Mouse (Mus musculus): ENCODE results near the gene Cit. TPM values are rescaled to one million over a fixed set of nuclear protein-coding genes. Genes with fewer than 3 reads are reported as not detected.

Gene Cit
- polyA plus RNA-seq, 1 experiment from 2014 or later = 29.3 TPM

DNA sequence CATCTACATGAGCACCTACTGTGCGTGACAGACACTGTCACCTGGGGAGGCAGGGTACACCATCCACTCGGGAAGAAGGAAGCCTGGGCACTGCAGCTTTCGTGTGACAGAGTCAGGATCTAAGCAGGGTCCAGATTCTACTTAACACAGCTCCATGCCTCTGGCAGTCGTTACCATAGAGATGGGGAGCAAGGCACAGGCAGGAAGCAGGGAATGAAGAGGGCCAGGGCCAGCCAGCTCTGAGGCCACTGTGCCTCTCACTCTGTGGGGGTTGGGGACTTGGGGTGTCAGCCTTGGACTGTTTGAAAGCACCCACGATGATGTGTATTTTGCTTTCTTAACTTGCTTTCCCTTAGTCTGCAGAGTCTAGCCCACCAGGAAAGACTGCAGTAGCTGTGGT lies 133.2 kb downstream of the Cit start:
- Histone ChIP-seq H3K4me1 (0 out of 2 replicates have a peak, but pooled peaks cover 4% of the 10 kb centered on the region), H3K9me3 (no peaks in the 10 kb centered on the region), H3K36me3 (peaks cover 16% of the 10 kb centered on the region; the same call in 1 of the 2 replicates), H3K9ac (no peak overlapping the region), H3K27ac (peak overlapping the region; percentile 67), H3K4me2 (no peak overlapping the region), H3K27me3 (replicated peaks) (no peaks in the 10 kb centered on the region), H3K4me3 (replicated peaks) (no peak overlapping the region)
- WGBS = 68% methylated on average over 5 of the region's 5 CpGs
- ATAC-seq (ENCODE audit: insufficient read depth, low FRiP score, low read depth) = no peak

- no peaks in the 10 kb centered on the region for H3K27me3 ChIP-seq (replicated peaks)
- peaks cover 10% of the 10 kb centered on the region; the same call in 1 of the 2 replicates for H3K36me3 ChIP-seq
- no peak overlapping the region; the same call in 1 of the 2 replicates for H3K27ac ChIP-seq
- H3K9me3 ChIP-seq = no peaks in the 10 kb centered on the region
- WGBS = 64% methylated on average over 16 of the region's 16 CpGs
- H3K4me3 ChIP-seq (replicated peaks) = no peak overlapping the region
- ATAC-seq (ENCODE audit: insufficient read depth, low FRiP score, low read depth) = no peak
- no peak overlapping the region for H3K4me2 ChIP-seq
- H3K4me1 ChIP-seq = 0 out of 2 replicates have a peak, but pooled peaks cover 4% of the 10 kb centered on the region
- no peak overlapping the region for H3K9ac ChIP-seq
These were observed 134.1 kb downstream of the Cit start for GRCm38 (mm10) chr5:115979134-115979696.

DNA sequence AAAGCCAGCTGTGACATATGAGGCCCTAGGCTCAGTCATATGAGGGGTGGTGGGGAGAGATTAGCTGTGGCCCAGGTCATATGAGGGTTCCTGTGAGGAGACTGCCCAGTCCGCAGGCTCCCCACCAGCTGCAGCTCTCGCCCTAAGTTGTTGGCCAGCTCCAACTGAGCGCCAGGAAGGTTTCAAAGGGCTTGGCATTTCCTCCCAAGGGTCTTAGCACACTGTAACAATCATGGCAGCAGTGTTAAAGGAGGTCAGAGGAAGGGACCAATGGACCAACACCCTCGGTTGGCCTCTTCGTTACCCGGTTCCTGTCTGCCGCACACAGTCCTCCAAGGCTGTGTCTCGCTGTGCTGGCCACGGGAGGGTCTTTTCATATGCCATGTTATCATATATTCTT lies 135.5 kb downstream of the Cit start:
- H3K4me3 ChIP-seq (replicated peaks) = no peak overlapping the region
- H3K4me1 ChIP-seq = 0 out of 2 replicates have a peak, but pooled peaks cover 4% of the 10 kb centered on the region
- peaks cover 7% of the 10 kb centered on the region; the same call in 1 of the 2 replicates for H3K36me3 ChIP-seq
- H3K9ac ChIP-seq = no peak overlapping the region
- no peak overlapping the region for H3K27ac ChIP-seq
- ATAC-seq (ENCODE audit: insufficient read depth, low FRiP score, low read depth) = no peak
- no peaks in the 10 kb centered on the region for H3K9me3 ChIP-seq
- 92% methylated on average over 9 of the region's 9 CpGs for WGBS
- no peaks in the 10 kb centered on the region for H3K27me3 ChIP-seq (replicated peaks)
- H3K4me2 ChIP-seq = no peak overlapping the region

DNA sequence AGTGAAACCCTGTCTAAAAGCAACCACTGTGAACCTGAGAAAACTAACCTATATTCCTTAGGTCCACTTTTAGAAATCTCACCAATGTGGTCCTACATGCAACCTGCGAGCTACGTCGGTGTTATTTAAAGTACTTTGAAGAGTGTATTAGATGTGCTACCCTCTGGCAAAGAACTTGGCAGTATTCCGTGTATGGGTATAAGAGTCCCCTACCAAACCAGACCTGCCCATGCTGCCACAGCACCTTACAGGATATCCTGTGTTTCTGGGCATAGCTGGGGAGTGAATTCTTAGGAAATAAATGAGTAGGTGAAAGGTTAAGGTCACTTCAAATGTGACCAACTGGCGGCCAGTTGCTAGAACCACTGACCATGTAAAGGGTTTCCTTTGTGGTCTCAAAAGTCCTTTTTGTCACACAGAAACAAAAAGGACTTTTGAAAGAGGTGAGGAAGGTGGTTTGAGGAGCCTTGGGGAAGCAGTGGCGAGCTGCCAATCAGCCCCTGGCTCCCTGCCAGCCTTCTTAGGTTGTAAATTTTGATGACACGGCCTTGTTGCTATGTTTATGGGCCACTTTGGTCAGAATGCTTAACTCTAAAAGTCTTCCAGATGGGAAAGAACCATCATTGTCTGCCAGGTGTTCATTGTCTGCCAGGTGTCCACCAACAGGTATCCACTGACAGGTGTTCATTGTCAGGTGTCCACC lies 137.7 kb downstream of the Cit start:
- H3K9me3 ChIP-seq = no peaks in the 10 kb centered on the region
- 81% methylated on average over 7 of the region's 7 CpGs for WGBS

GRCm38 (mm10) chr5:115984392-115984791 lies 139.3 kb downstream of the Cit start:
- Histone ChIP-seq H3K9ac (no peak overlapping the region), H3K4me1 (no peaks in the 10 kb centered on the region), H3K27me3 (replicated peaks) (no peaks in the 10 kb centered on the region), H3K36me3 (peaks cover 20% of the 10 kb centered on the region), H3K27ac (no peak overlapping the region), H3K9me3 (no peaks in the 10 kb centered on the region), H3K4me2 (no peak overlapping the region), H3K4me3 (replicated peaks) (no peak overlapping the region)
- 88% methylated on average over 6 of the region's 6 CpGs for WGBS
- no peak for ATAC-seq (ENCODE audit: insufficient read depth, low FRiP score, low read depth)

More for the DNA sequence above, 137.7 kb downstream of the Cit start:
- H3K4me3 ChIP-seq (replicated peaks) = no peak overlapping the region
- H3K27ac ChIP-seq = no peak overlapping the region
- H3K27me3 ChIP-seq (replicated peaks) = no peaks in the 10 kb centered on the region
- H3K4me1 ChIP-seq = 0 out of 2 replicates have a peak, but pooled peaks cover 3% of the 10 kb centered on the region
- no peak overlapping the region for H3K9ac ChIP-seq
- no peak overlapping the region for H3K4me2 ChIP-seq
- peaks cover 9% of the 10 kb centered on the region; the same call in 1 of the 2 replicates for H3K36me3 ChIP-seq
- no peak for ATAC-seq (ENCODE audit: insufficient read depth, low FRiP score, low read depth)

DNA sequence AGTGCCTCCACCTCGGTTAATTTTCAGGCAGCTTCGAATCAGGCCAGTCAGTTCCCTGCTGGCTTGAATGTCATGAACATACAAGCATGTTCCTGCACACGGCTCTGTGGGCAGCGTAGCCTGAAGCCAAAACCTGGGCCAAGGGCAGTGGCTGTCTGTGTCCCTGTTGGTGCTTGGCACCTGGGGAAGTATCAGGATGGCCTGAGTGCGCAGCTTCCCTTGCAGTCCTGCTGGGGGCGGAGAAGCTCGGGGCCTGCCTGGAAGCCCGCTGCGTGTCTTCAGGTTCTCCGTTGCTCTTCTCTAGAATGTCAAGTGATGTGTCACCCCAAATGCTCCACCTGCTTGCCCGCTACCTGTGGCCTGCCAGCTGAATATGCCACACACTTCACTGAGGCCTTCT lies 140.0 kb downstream of the Cit start:
- peaks cover 20% of the 10 kb centered on the region for H3K36me3 ChIP-seq
- H3K9ac ChIP-seq = no peak overlapping the region
- ATAC-seq (ENCODE audit: insufficient read depth, low FRiP score, low read depth) = no peak
- 94% methylated on average over 11 of the region's 11 CpGs for WGBS
- no peak overlapping the region for H3K4me2 ChIP-seq
- H3K9me3 ChIP-seq = no peaks in the 10 kb centered on the region
- H3K27ac ChIP-seq = no peak overlapping the region
- no peaks in the 10 kb centered on the region for H3K27me3 ChIP-seq (replicated peaks)
- H3K4me3 ChIP-seq (replicated peaks) = no peak overlapping the region
- H3K4me1 ChIP-seq = no peaks in the 10 kb centered on the region

DNA sequence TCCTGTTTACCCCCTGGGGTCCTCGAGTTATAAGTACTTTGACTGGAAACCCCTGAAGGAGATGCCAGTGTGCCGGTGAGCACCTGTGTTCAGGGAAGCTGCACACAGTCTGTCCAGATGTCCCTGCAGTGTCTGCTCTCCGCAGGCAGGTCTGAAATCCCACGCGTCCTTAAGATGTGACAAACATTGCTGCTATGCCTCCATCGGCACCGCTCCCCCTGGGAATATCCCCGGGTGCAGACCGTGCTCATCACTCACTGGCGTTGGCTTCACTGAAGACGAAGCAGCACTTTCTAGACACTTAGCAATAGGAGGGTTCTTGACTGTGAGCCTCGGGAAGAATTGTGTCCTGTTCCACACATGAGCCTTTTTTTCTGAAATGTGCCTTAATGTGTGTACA lies 142.2 kb downstream of the Cit start:
- H3K9me3 ChIP-seq = no peaks in the 10 kb centered on the region
- H3K4me2 ChIP-seq = no peak overlapping the region
- no peak overlapping the region for H3K9ac ChIP-seq
- H3K4me3 ChIP-seq (replicated peaks) = no peak overlapping the region
- no peaks in the 10 kb centered on the region for H3K4me1 ChIP-seq
- peaks cover 18% of the 10 kb centered on the region for H3K36me3 ChIP-seq
- no peak for ATAC-seq (ENCODE audit: insufficient read depth, low FRiP score, low read depth)
- 90% methylated on average over 12 of the region's 12 CpGs for WGBS
- no peak overlapping the region for H3K27ac ChIP-seq
- no peaks in the 10 kb centered on the region for H3K27me3 ChIP-seq (replicated peaks)

DNA sequence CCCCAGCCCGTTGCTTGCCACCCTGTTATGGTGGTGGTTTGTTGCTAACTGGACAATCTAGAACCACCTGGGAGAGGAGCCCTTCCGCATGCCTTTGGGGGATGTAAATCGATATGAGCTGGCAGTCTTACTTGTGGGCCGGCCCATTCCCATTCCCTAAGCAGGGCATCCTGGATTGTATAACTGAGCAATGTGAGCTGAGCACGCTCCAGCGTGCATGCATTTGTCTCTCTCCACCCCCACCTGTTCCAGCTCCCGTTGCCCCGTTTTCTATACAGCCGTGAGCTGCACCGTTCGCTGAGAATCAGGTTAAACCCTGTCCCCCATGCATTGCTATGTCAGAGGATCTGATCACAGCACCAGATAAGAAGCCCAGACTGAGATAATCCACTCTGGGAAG lies 146.6 kb downstream of the Cit start:
- H3K36me3 ChIP-seq = peaks cover 21% of the 10 kb centered on the region
- ATAC-seq (ENCODE audit: insufficient read depth, low FRiP score, low read depth) = no peak

GRCm38 (mm10) chr5:115994101-115994500 lies 149.0 kb downstream of the Cit start:
- Histone ChIP-seq H3K4me1 (no peaks in the 10 kb centered on the region), H3K27me3 (replicated peaks) (no peaks in the 10 kb centered on the region), H3K4me2 (no peak overlapping the region), H3K9me3 (no peaks in the 10 kb centered on the region), H3K27ac (no peak overlapping the region), H3K9ac (no peak overlapping the region), H3K36me3 (peaks cover 9% of the 10 kb centered on the region; the same call in 1 of the 2 replicates), H3K4me3 (replicated peaks) (no peak overlapping the region)
- no peak for ATAC-seq (ENCODE audit: insufficient read depth, low FRiP score, low read depth)
- WGBS = 95% methylated on average over 15 of the region's 15 CpGs

More for the DNA sequence above, 146.6 kb downstream of the Cit start:
- H3K27me3 ChIP-seq (replicated peaks) = no peaks in the 10 kb centered on the region
- no peaks in the 10 kb centered on the region for H3K4me1 ChIP-seq
- no peak overlapping the region for H3K27ac ChIP-seq
- H3K4me3 ChIP-seq (replicated peaks) = no peak overlapping the region
- no peaks in the 10 kb centered on the region for H3K9me3 ChIP-seq
- no peak overlapping the region for H3K9ac ChIP-seq
- 97% methylated on average over 11 of the region's 11 CpGs for WGBS
- H3K4me2 ChIP-seq = no peak overlapping the region

- H3K27me3 ChIP-seq (replicated peaks) = no peaks in the 10 kb centered on the region
- WGBS = 72% methylated on average over 13 of the region's 13 CpGs
- H3K36me3 ChIP-seq = peaks cover 3% of the 10 kb centered on the region; the same call in 1 of the 2 replicates
- no peak for ATAC-seq (ENCODE audit: insufficient read depth, low FRiP score, low read depth)
- H3K27ac ChIP-seq = no peak overlapping the region
- H3K9ac ChIP-seq = no peak overlapping the region
- no peak overlapping the region for H3K4me3 ChIP-seq (replicated peaks)
- H3K4me1 ChIP-seq = no peaks in the 10 kb centered on the region
- no peak overlapping the region for H3K4me2 ChIP-seq
- H3K9me3 ChIP-seq = no peaks in the 10 kb centered on the region
These were observed 152.3 kb downstream of the Cit start for GRCm38 (mm10) chr5:115997376-115997775.

GRCm38 (mm10) chr5:116003154-116003553 lies 158.1 kb downstream of the Cit start:
- WGBS = 77% methylated on average over 8 of the region's 8 CpGs
- no peak for ATAC-seq (ENCODE audit: insufficient read depth, low FRiP score, low read depth)
- H3K36me3 ChIP-seq = 0 out of 2 replicates have a peak, but pooled peaks cover 2% of the 10 kb centered on the region

GRCm38 (mm10) chr5:116003825-116004224 lies 158.7 kb downstream of the Cit start:
- no peak overlapping the region for H3K4me3 ChIP-seq (replicated peaks)
- no peaks in the 10 kb centered on the region for H3K27me3 ChIP-seq (replicated peaks)
- no peak for ATAC-seq (ENCODE audit: insufficient read depth, low FRiP score, low read depth)
- no peak overlapping the region for H3K27ac ChIP-seq
- no peak overlapping the region for H3K4me2 ChIP-seq
- H3K4me1 ChIP-seq = no peaks in the 10 kb centered on the region
- H3K9ac ChIP-seq = no peak overlapping the region
- 0 out of 2 replicates have a peak, but pooled peaks cover 2% of the 10 kb centered on the region for H3K36me3 ChIP-seq
- 42% methylated on average over 13 of the region's 13 CpGs for WGBS
- no peaks in the 10 kb centered on the region for H3K9me3 ChIP-seq

More at GRCm38 (mm10) chr5:116003154-116003553, 158.1 kb downstream of the Cit start:
- Histone ChIP-seq H3K9ac (no peak overlapping the region), H3K27ac (no peak overlapping the region), H3K4me1 (no peaks in the 10 kb centered on the region), H3K9me3 (no peaks in the 10 kb centered on the region), H3K4me3 (replicated peaks) (no peak overlapping the region), H3K4me2 (no peak overlapping the region), H3K27me3 (replicated peaks) (no peaks in the 10 kb centered on the region)

Measured in stomach, embryonic 15.5 days (tissue).